Mouse (Mus musculus) heart, adult 2 months (tissue): Measurements from ENCODE around the gene Cilp.

Source experiments
- CTCF ChIP-seq: fragments of 200-600 bp; IDR thresholded peaks from 2 replicates; pipeline ENCODE4 v1.8.1; 2022; ENCODE audit warnings: antibody characterized with exemption, mild to moderate bottlenecking, moderate library complexity
- EP300 ChIP-seq: fragments of 200-500 bp; IDR thresholded peaks from 2 replicates; pipeline ENCODE4 v1.6.1; 2011; ENCODE audit warnings: low read depth, low read length, control low read depth; ENCODE audit not compliant: insufficient read depth
- POLR2A ChIP-seq: fragments of 200-500 bp; IDR thresholded peaks from 2 replicates; pipeline ENCODE4 v1.6.1; 2011; ENCODE audit warnings: mild to moderate bottlenecking, low read depth, low read length, control low read depth; ENCODE audit not compliant: insufficient read depth

- TF ChIP-seq CTCF (no peak), POLR2A (no peak), EP300 (no peak)
Observed at GRCm38 (mm10) chr9:65273873-65274272, 8.9 kb downstream of the Cilp start.
